Mouse (Mus musculus): ENCODE measurements around the gene Spg7.
A peak's percentile ranks its signal among the peaks of the same experiment; 100 is the strongest.

Spg7 gene

DNA sequence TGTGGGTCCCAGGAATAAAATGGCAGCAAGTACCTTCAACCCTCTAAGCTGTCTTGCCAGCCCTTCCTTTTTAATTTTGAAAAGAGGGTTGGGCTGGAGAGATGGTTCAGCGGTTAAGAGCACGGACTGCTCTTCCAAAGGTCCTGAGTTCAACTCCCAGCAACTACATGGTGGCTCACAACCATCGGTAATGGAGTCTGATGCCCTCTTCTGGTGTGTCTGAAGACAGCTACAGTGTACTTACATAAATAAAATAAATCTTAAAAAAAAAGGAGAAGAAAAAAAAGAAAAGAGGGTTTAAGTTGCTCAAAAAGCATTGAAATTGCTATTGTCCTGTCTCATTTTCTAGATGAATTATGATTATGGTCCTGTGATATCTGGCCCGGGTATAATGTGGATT, 38.5 kb downstream of the Spg7 start:
- DNase-seq = no peak

GRCm38 (mm10) chr8:123101735-123102685, 39.3 kb downstream of the Spg7 start, which contains the start of gene Rpl13:
Rpl13 (plus strand) TSS chr8:123102350.
- peak; percentile 99 for DNase-seq

DNA sequence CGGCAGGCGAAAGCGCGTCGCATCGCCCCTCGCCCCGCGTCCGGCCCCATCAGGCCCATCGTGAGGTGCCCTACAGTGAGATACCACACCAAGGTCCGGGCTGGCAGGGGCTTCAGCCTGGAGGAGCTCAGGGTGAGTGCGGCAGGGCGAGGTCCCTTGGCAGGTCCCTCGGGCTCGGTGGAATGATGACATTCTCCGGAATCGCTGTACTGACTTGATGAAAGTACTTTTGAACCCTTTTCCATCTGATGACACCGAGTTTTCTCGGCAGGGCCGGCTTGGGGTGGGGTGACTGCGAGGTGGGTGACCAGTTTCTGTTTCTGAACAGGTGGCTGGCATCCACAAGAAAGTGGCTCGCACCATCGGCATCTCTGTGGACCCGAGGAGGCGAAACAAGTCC, 40.1 kb downstream of the Spg7 start:
- peak in 1 of 2 experiments; percentile 35 for DNase-seq

DNA sequence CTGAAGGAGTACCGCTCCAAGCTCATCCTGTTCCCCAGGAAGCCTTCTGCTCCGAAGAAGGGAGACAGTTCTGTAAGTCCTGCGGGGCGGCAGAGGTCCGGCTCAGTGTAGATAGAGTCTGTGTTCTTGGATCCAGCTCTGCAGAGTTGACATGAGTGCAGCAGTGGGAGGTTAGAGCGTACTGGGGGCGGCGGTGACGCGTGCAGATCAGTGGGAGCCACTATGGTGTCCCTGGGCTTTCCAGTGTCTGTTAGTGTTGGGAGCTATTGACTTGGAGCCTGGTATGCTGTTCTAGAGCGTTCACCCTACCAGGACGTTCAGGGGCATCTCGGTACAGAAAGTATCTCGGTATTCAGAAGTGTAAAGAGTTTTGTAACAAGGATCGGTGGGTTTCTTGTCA, 40.5 kb downstream of the Spg7 start:
- no peak for DNase-seq

GRCm38 (mm10) chr8:123104046-123104767, 41.5 kb downstream of the Spg7 start:
- no peak for DNase-seq

- peak; percentile 54 to 60 for DNase-seq
Observed at GRCm38 (mm10) chr8:123105553-123106326, 43.0 kb downstream of the Spg7 start.

- peak in 1 of 2 experiments; percentile 53 for DNase-seq
Observed at GRCm38 (mm10) chr8:123106531-123106930, 43.8 kb downstream of the Spg7 start.

GRCm38 (mm10) chr8:123108010-123108409, 45.3 kb downstream of the Spg7 start:
- DNase-seq = no peak

DNA sequence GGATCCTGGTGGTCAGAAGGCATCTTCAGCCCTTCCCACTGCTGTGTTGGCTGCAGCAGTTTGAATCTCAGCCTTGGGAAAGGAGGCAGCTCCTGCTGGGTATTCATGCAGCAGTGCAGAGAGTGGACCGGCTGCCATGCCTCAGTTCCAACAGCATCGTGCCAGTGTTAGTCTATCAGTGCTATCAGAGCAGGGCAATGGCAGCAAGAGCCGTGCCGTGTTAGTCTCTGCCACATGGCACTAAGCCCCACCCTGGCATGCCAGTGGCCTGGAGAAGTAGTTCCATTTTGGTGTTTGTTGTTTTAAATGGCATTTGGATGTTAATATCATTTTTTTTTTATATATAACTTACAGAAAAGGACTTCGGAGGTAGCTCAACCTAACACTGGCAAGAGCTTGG, 46.2 kb downstream of the Spg7 start:
- DNase-seq = peak in 1 of 2 experiments; percentile 52

- DNase-seq = peak; percentile 60 to 76
Observed at GRCm38 (mm10) chr8:123110649-123111048, 47.9 kb downstream of the Spg7 start.

DNA sequence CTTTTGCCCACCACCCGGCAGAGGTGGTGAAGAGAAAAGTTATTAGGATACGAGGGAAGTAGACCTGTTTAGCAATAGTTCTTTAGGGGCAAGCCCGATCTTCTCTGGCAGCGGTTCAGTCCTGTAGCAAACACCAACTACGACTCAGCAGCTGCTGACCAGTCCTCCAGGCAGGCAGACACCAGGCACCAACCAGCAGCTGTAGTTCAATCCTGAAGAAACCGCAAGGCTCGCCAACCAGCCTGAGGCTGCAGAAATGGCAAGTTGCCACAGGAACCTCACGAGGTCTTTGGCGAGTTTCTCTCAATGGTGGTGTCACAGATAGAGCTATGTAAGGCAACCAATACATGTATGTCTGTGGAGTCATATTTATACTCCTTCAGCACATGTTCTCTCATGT, 50.1 kb downstream of the Spg7 start:
- DNase-seq = no peak

DNA sequence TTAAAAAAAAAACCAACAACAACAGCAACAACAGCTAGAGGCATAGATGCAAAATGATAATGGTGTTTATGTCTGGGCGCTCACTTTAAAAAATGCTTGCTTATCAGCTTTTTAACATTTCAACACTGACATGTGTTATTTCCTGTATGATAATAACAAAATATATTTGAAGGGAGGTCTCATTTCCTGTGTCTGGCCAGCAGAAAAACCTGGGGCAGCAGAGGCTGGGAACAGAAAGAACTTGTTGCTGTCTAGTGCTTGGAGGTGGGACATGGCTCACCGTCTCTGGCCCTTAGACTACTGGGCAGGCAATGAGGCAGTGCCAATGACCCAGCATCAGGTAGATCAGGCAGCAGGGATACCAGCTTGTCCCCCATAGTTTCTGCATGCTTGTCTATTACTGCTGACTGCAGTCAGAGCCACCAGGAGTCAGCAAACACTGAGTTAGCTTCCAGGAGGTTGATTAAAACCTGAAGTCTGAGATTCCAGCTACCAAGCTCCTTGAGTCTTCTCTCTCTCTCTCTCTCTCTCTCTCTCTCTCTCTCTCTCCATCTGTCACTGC, 51.2 kb downstream of the Spg7 start:
- DNase-seq = no peak

DNA sequence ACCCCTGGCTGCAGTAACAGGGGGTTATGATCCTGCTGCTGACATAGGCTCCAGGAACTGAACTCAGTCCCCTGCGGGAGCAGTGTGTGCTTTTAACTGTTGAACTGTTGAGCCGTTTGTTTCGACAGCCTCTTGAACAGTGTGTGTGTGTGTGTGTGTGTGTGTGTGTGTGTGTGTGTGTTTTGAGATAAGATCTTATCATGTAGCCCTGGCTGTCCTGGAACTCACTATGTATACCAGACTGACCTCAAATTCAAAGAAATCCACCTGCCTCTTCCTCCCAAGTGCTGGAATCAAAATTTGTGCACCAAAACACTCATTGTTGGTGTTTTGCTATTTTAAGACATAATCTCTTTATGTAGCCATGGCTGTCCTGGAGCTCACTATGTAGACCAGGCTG, 51.9 kb downstream of the Spg7 start:
- no peak for DNase-seq

DNA sequence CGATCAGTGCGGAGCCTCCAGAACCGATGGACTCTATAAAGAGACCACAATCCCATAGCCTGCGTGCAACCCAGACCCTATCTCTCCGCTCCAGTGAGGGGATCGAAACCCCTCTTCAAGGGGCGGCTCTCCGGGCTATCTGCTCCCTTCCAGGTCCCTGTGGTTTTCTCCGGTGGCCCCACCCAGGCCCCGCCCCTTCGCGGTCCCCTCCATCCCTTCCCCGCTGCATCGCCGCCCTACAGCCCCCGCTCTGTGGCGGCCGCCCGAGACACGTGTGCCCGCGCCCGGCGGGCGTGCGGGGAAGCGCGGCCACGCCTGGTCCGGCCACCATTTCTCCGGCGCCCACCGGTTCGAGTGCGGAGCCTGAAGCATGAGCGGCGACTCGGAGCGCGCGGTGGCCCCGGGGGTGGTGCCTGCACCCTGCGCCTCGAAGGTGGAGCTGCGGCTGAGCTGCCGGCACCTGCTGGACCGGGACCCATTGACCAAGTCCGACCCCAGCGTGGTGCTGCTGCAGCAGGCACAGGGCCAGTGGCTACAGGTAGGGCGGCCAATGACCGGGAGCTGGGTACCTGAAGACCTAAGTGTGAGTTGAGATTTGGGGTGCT, 54.5 kb downstream of the Spg7 start, which contains the start of gene Cpne7:
Gene Cpne7 (plus strand): TSS at position 248 of the 605 bp plus-strand sequence.
- DNase-seq = peak in 1 of 2 experiments; percentile 52

GRCm38 (mm10) chr8:123117744-123118143, 55.0 kb downstream of the Spg7 start:
- DNase-seq = no peak

DNA sequence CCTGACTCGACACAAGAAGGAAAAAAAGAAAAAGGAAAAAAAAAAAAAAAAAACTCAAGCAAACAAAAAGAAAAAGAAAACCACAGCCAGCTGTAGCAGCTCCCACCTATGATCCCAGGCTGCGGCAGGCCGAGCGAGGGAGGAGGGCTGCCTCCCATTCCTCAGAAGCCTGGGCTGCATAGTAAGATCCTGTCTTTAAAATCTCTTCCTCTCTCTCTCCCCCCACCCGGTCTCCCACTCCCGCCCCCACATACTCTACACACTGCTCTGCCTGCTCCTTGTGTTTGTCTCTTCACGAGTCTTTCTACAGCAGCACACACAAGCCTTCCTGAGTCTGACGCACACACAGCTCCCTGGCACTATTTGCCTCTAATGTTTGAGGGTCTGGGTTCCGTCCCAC, 59.3 kb downstream of the Spg7 start:
- no peak for DNase-seq

GRCm38 (mm10) chr8:123122670-123123069, 59.9 kb downstream of the Spg7 start:
- no peak for DNase-seq

DNA sequence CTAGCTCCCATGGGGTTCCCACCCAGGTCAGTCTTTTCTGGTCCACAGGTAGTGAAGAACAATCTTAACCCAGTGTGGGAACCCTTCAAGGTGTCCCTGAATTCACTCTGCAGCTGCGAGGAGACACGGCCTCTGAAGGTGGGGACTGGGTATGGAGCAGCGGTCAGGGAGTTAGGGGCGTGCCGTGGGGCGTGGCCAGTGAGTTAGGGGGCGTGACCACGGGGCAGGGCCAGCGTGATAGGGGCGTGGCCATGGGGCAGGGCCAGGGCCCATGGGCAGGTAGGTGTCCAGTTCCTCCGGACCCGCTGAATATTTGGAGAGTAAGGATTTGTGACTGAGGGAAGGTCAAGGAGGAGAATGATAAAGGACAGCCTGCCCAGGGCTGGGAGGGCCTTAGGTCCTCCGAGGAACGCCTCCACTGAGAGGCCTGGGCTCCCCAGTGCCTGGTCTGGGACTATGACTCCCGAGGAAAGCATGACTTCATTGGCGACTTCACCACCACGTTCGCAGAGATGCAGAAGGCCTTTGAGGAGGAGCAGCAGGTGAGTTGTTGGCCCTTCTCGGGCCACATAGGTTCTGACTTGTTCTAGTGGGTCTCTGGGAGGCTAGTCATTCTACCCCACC, 63.6 kb downstream of the Spg7 start:
- DNase-seq = peak in 1 of 2 experiments; percentile 43

DNA sequence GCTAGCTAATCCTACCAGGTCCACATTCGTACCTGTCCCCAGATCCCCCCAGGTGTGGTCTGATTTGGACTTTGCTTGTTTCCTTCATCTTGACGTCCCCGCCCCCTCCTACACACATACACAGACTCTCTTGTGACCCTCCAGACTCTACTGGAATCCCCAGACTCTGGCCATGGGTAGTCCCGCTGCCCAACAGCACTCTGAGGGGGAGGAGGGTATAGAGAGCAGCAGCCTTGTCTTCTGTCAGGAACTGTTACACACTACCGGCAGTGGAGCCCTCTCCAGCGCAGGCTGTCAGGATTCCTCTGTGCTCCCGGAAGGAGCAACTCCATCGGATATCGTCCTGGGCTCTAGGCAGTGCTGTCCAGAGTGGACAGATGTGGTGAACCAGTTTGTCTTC, 68.3 kb downstream of the Spg7 start:
- DNase-seq = no peak

DNA sequence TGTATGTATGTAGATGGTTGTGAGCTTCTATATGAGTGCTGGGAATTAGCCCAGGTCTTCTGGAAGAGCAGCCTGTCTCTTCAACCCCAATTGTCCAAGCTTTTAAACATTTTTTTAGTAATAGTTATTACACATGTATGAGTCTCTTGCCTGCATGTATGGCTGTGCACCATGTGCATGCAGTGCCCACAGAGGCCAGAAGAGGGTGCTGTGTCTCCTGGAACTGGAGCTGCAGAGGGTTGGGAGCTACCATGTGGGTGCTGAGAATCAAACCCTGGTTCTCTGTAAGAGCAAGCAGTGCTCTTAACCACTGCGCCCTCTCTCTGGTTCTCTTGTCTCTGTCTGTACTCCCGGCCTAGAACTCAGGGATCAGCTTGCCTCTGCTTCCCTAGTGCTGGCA, 70.2 kb downstream of the Spg7 start:
- no peak for DNase-seq

- peak; percentile 49 to 53 for DNase-seq
Observed at GRCm38 (mm10) chr8:123134149-123134713, 71.5 kb downstream of the Spg7 start.
